Mouse (Mus musculus) cerebellum, adult 11 months (tissue): ENCODE data around the gene Lcmt1.

Experiments
- DNase-seq: peaks from one replicate; pipeline ENCODE4 v3.0.0; 2022

The Lcmt1 gene

GRCm38 (mm10) chr7:123462070-123462501 is 92.5 kb downstream of the Lcmt1 start, which contains the start of gene Aqp8:
Gene Aqp8 (plus strand): TSS chr7:123462291.
- no peak for DNase-seq

GRCm38 (mm10) chr7:123463569-123463968 is 94.0 kb downstream of the Lcmt1 start:
- no peak for DNase-seq

- peak; percentile 73 for DNase-seq
Measured at GRCm38 (mm10) chr7:123465692-123466387, 96.3 kb downstream of the Lcmt1 start.

- no peak for DNase-seq
Measured at GRCm38 (mm10) chr7:123467961-123468360, 98.4 kb downstream of the Lcmt1 start.
